Mouse (Mus musculus) left cerebral cortex, adult 11 months (tissue): ENCODE measurements around the gene Acta2.
"Not testable (repeated sequence)": the region's sequence is repeated elsewhere in the genome, so short reads cannot be mapped to it uniquely, and the experiment has no call there.

ENCODE experiments used
- DNase-seq: peaks from one replicate; pipeline ENCODE4 v3.0.0; 2022; ENCODE audit warnings: low spot score

The Acta2 gene

DNA sequence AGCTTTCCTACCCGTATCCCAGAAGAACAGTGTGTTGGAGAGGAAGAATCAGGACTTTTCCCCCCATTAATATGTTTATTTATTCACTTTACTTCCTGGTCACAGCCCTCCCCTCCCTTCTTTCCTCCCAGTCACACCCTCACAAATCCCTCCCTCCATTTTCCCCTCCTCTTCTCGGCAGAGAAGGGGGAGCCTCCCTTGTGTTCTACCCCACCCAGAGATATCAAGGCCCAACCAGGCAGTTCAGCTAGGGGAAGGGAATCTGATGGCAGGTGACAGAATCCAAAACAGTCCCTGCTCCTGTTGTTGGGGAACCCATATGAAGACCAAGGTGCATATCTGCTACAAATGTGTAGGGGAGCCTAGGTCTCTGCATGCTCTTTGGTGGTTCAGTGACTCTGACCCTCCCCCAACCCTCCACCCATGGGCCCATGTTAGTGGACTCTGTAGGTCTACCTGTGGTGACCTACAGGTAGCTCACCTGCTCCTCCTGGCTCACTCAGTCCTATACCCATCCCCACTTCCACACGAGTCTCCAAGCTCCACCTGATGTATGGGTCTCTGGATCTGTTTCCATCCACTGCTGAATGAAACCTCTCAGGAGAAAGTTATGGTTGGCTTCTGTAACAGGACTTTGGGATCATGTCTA is 34.5 kb downstream of the Acta2 start:
- no peak for DNase-seq

GRCm38 (mm10) chr19:34219260-34219968 is 36.0 kb downstream of the Acta2 start:
- DNase-seq, result no peak

DNA sequence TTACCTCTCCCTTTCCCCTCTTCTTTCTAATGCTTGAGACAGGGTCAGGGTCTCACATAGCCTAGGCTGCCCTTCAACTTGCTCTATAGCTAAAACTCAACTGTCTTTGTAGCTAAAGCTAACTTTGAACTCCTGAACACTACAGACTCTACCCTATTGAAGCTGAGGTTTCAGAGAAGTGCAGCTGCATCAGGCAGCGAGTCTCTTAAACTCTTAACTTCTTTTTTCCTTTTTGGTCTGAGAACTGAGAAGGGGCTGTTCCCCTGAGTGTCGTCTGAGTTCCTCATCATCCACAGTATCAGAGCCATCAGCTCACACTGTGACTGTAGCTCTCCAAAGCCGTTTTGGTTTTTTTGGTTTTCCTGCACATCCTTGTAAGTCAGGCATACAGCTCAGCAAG is 37.6 kb downstream of the Acta2 start:
- no peak for DNase-seq

DNA sequence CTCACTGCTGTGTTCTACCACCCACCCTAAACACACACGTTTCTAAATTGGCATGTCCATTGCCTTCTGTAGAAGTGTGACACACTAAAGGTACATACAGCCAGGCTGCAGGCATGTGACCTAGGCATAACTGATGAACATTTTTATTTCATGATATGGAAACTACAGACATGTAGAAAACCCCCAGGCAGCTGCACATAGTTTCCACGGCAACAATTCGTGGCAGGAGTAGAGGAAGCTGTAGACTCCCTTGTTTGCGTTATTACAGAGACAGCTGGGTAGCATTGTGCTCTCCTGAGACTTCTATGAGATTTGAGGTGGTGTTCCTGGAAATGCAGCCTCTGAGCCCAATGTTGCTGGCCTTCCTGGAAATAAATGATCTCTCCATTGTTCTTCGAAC is 38.4 kb downstream of the Acta2 start:
- DNase-seq, result no peak

- DNase-seq, result no peak
These were observed 41.3 kb downstream of the Acta2 start for GRCm38 (mm10) chr19:34214136-34214535.

- no peak for DNase-seq
These were observed 42.1 kb downstream of the Acta2 start for GRCm38 (mm10) chr19:34213251-34213645.

- no peak for DNase-seq
These were observed 42.7 kb downstream of the Acta2 start for GRCm38 (mm10) chr19:34212489-34213250.

DNA sequence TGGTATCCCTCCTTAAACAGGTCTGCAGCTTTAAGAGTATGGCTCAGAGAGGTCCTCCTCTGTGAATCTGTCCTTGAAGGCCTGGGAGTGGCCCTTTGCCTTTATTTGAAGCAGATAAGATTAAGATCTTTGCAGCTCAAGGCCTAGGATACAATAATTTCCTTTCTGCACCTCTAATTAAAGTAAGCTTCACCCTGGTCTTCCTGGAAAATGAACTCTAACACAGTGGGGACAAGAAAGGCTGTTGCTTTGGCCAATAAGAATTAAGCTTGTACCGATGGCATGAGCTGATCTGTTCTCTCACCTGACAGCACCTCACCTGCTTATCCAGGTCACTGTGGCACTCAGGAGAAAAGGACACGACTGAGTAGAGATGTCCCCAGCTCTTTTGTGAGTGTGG is 44.5 kb downstream of the Acta2 start:
- DNase-seq, result no peak

- no peak for DNase-seq
These were observed 45.3 kb downstream of the Acta2 start for GRCm38 (mm10) chr19:34209930-34210581.

- DNase-seq, result no peak
These were observed 46.4 kb downstream of the Acta2 start for GRCm38 (mm10) chr19:34209031-34209430.

DNA sequence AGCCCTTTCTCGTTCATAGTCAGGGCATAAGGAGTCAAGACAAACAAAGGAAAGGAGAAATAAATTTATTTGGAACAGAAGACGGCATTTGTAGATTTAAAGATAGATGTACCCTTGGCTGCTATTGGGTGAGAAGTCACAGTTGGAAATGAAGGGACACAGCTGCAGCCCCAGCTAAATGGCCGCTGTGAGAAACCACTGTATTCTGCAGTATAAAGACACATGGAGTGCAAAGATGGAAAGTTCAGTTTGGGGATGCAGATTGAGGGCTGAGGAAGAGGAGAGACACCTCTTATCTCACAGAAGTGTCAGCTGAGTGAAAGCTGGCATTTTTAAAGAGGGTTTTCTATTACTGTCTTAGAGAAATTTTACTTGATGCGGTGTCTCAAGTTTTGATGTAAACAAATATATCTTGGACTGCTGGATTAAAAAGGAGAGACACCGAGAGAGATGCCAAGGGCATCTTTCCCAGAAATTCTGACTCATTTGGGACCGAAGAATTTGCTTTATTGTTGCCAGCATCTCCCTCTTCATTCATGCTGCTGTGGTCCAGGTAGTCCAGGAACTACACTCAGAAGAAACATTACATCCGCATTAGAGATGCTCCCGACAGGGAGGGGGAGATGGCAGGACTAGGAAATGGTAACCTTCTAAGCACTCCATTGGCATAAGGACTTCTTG is 48.5 kb downstream of the Acta2 start:
- DNase-seq, result no peak

GRCm38 (mm10) chr19:34206128-34206527 is 49.3 kb downstream of the Acta2 start:
- not testable (repeated sequence) for DNase-seq

DNA sequence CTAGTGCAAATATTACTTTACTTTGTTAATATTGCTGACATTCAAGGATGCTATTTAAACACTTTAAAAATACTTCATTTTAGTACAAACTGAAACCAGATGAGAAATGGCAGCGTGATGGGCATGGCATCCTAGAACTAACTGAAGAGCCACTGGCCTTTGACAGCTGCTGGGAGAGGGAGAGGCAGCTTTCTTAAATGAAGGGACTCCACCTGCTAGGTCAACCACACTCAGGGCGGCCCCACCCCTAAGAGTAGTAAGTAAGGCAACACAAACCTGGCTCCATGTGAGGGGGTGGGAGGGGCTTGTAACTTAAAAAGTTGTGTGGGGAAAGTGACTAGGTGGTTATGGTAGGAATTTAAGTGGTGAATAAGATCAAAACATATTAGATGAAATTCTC is 52.7 kb downstream of the Acta2 start:
- no peak for DNase-seq

- DNase-seq, result no peak
These were observed 55.9 kb downstream of the Acta2 start for GRCm38 (mm10) chr19:34199488-34199887.

GRCm38 (mm10) chr19:34198901-34199300 is 56.5 kb downstream of the Acta2 start:
- DNase-seq, result no peak

DNA sequence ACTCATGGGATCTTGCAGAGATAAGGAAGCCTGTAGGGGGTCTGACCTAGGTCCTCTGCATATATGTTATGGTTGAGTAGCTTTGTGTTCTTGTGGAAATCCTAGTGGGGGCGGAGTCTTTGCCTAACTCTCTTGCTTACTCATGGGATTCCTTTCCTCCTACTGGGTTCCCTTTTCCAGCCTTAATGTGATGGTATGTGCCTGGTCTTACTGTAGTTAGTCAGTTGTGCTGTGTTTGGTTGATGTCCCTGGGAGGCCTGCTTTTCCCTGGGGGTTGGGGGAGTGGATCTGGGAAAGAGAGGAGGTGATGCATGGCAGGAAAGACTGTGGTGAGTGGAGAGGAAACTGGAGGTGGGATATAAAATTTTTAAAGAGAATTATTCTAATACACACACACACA is 57.3 kb downstream of the Acta2 start:
- no peak for DNase-seq

DNA sequence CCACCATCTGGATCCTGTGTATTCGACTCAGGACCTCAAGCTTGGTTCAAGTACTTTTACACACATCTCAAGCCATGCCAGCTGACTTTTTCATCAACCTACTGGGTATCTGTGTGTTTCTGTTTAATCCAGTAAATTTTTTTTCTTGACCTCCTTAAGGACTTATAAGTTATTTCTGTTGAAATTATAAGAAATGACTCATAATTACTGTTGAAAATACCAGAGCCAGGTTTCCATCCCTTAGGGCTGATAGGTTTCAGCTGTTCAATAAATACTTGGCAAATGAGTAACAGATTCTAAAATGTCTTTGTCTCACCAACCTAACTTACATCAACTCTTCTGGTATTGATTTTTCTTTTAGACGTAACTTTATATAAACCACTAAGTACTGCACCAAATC is 60.4 kb downstream of the Acta2 start:
- no peak for DNase-seq

GRCm38 (mm10) chr19:34194132-34194745 is 61.2 kb downstream of the Acta2 start:
- DNase-seq, result no peak

DNA sequence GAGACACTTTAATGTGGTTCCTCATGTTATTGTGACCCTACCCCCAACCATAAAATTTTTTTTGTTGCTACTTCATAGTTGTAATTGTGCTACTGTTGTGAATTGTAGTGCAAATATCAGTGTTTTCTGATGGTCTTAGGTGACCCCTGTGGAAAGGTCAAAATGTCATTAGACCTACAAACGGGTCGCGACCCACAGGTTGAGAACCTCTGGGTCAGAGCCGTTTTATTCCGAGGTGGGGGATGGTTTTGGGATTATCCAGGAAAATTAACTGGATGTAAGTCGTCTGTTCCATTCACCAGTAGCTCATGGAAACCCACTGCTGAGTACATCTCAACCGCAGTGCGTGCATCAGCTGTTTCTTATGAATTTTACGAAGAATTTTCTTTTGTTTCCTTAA is 61.7 kb downstream of the Acta2 start:
- DNase-seq, result no peak

GRCm38 (mm10) chr19:34193149-34193548 is 62.2 kb downstream of the Acta2 start:
- DNase-seq, result peak; percentile 26
